Mouse (Mus musculus): ENCODE results near the gene Supt4a.

DNA sequence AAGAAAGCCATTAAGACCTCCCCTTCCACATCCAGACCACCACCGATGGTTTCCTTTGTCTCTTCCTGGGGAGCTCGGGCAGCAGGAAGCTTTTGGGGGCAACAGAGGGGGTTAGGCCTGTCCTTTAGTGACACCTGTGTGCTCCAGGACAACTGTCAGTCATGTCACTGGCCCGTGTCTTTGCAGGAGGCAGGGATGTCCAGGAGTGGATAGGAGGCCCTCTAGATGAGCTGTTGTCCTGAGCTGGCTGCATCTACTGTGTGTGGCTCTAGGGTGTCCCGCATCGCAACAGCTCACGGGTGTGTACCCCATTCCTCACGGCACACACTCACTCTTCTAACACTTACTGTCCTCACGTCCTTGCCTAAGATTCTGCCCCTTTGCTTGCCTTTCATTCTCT lies 15.9 kb downstream of the Supt4a start:
- no peak for TF ChIP-seq ZC3H11A (IDR thresholded peaks at IDR 0.05; ENCODE audit: low read depth, low read length)
- TF ChIP-seq KAT2A (IDR thresholded peaks at IDR 0.05; ENCODE audit: insufficient replicate concordance, low read length), result no peak
- no peak for TF ChIP-seq SIN3A (IDR thresholded peaks at IDR 0.05; ENCODE audit: low read length)
- TF ChIP-seq E2F4 (IDR thresholded peaks at IDR 0.05; ENCODE audit: insufficient replicate concordance, low read depth, low read length), result no peak
- TF ChIP-seq MEF2A (IDR thresholded peaks at IDR 0.05; ENCODE audit: borderline replicate concordance, low read depth, low read length), result no peak
- TF ChIP-seq CTCF (conservative IDR thresholded peaks at IDR 0.05 in 1 of 2, IDR thresholded peaks at IDR 0.05 in 1 of 2; ENCODE audit: low read depth in 2 of 2, low read length in 2 of 2), result no peak
- TF ChIP-seq TBP (conservative IDR thresholded peaks at IDR 0.05; ENCODE audit: low read depth, low read length), result no peak
- TF ChIP-seq ZKSCAN1 (IDR thresholded peaks at IDR 0.05; ENCODE audit: borderline replicate concordance, low read depth, low read length), result no peak
- TF ChIP-seq MYC (IDR thresholded peaks at IDR 0.05; ENCODE audit: low read depth, low read length), result no peak
- TF ChIP-seq CHD1 (IDR thresholded peaks at IDR 0.05; ENCODE audit: low read depth, low read length), result no peak
- TF ChIP-seq POLR2A (IDR thresholded peaks at IDR 0.05; ENCODE audit: low read depth, low read length), result no peak
